Mouse (Mus musculus) lung, embryonic 16.5 days (tissue): ENCODE results near the gene Kdm7a. TPM values are rescaled to one million over a fixed set of nuclear protein-coding genes. Genes with fewer than 3 reads are reported as not detected.

Experiments used
- ATAC-seq: fragments of 200-750 bp; cut with Nextera tagmentation; 2 replicates; pipeline ENCODE4 v1.8.0; 2017; ENCODE audit warnings: low read depth, mild to moderate bottlenecking, moderate library complexity
- H3K27ac ChIP-seq: fragments of 300-500 bp; sonication (generic); 2 replicates; pipeline ENCODE4 v1.5.1; 2014; ENCODE audit warnings: mild to moderate bottlenecking, control low read depth, low read length
- H3K27me3 ChIP-seq: fragments of 300-500 bp; sonication (generic); 2 replicates; pipeline ENCODE4 v1.6.1; 2014; ENCODE audit warnings: low read depth, low read length, mixed read lengths; ENCODE audit not compliant: control insufficient read depth, insufficient read depth
- H3K36me3 ChIP-seq: fragments of 300-500 bp; sonication (generic); 2 replicates; pipeline ENCODE4 v1.6.1; 2014; ENCODE audit warnings: low read length; ENCODE audit not compliant: control insufficient read depth, insufficient read depth
- H3K4me1 ChIP-seq: fragments of 300-500 bp; sonication (generic); replicated peaks from 2 replicates; pipeline ENCODE4 v1.6.1; 2014; ENCODE audit warnings: low read length, mixed read lengths; ENCODE audit not compliant: control insufficient read depth, insufficient read depth
- H3K4me2 ChIP-seq: fragments of 300-500 bp; sonication (generic); 2 replicates; pipeline ENCODE4 v1.6.1; 2014; ENCODE audit warnings: low read depth, low read length, control low read depth
- H3K4me3 ChIP-seq: fragments of 300-500 bp; sonication (generic); 2 replicates; pipeline ENCODE4 v1.5.1; 2014; ENCODE audit warnings: mild to moderate bottlenecking, low read length, control low read depth
- H3K9ac ChIP-seq: fragments of 300-500 bp; sonication (generic); 2 replicates; pipeline ENCODE4 v1.6.1; 2014; ENCODE audit warnings: low read length, control low read depth
- H3K9me3 ChIP-seq: fragments of 300-500 bp; sonication (generic); 2 replicates; pipeline ENCODE4 v1.6.1; 2016; ENCODE audit warnings: low read length; ENCODE audit not compliant: control insufficient read depth
- WGBS: fragments of 180-500 bp; shearing (Covaris S2); extraction: QIAGEN DNeasy Blood & Tissue Kit; methylation state at CpG from one replicate; pipeline ENCODE4 v1.1.7; 2014; 5-methylcytosine and 5-hydroxymethylcytosine counted together
- polyA plus RNA-seq: library from polyadenylated mRNA; unstranded; fragments of >200 nt; fragmentation: Nextera tagmentation; extraction: Ambion mirVana; gene quantifications from 2 replicates; pipeline ENCODE4 v1.2.1, GENCODE M21; 2015

Gene Kdm7a
- 7.8 and 7.9 TPM in 2 replicates for polyA plus RNA-seq

DNA sequence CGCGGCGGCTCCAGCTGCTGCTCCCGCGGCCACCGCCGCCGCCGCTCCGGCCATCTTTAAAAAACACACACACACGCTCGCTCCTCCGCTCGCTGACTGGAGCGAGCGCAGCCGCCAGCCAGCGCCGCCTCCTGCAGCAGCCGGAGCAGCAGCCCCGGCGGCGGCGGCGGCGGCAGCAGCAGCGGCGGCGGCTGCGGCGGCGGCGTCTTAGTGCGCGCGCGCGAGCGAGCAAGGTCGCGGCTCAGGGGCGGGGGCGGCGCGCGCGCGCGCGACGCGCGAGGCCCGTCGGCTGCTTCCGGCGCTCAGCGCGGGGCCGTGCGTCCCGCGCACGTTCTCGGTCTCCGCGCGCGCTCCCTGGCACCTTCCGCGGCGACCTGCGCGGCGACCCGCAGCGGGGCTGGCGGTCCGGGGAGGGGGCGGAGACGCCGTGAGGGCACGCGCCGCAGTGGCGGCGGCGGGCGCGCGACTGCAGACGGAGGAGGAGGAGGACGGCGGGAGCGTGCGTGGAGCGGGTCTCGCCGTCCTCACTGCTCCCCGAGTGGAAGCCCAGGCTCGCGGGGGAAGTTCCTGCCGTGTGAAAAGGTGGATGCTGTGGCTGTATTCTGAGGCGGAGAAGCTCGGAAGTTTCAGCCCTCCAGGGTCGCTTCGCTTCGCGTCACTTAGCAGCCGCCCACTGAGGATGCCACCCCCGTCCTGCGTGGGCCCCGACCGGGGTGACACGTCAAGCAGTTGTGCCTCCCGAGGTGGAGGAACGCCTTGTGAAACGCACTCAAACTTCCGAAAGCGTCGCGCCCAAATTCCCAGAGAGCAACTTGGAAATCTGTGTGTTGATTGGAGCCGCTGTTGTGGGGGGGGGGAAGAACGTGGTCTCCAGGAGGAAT lies at the start of gene Kdm7a:
Gene Kdm7a, minus strand, starts transcription at position 209 of the 881 bp plus-strand sequence.
- ATAC-seq = peak; percentile 85

DNA sequence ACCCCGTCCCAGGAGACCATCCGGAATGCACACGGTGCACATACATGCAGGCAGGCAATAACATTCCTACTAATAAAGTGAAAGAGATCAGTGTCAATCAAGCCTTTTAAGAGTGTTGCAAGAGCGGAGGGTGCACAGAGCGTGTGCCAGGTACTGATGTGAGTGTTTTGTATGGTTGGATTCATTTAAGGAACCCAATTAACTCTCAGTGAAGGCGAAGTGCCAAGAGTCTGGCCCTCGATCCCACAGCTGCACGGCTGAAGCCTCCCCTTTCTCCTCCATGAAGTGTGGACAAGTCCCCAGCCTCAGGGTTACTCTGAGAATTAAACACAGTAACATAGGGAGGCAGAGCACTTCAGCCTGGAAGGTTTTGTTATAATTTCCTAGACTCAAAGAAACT lies 48.7 kb upstream of the Kdm7a start:
- Histone ChIP-seq H3K36me3 (no peaks in the 10 kb centered on the region), H3K9ac (no peak overlapping the region), H3K27me3 (no peaks in the 10 kb centered on the region; the same call in 1 of the 2 replicates), H3K4me3 (no peak overlapping the region), H3K4me1 (peaks cover 14% of the 10 kb centered on the region), H3K9me3 (no peaks in the 10 kb centered on the region), H3K27ac (no peak overlapping the region), H3K4me2 (no peak overlapping the region)
- 66% methylated on average over 8 of the region's 8 CpGs for WGBS
- ATAC-seq = no peak

More for the DNA sequence above, at the start of gene Kdm7a:
- H3K9ac ChIP-seq = peak within 1 kb of the TSS; percentile 98
- H3K9me3 ChIP-seq = no peaks in the 10 kb centered on the region
- no peaks in the 10 kb centered on the region for H3K36me3 ChIP-seq
- no peaks in the 10 kb centered on the region for H3K27me3 ChIP-seq
- H3K4me1 ChIP-seq = 0 out of 2 replicates have a peak, but pooled peaks cover 4% of the 10 kb centered on the region
- under 1% methylated on average over 67 of the region's 124 CpGs for WGBS
- peak within 1 kb of the TSS; percentile 99 for H3K27ac ChIP-seq
- H3K4me3 ChIP-seq = peak within 1 kb of the TSS; percentile 100
- peak within 1 kb of the TSS; percentile 90 for H3K4me2 ChIP-seq

DNA sequence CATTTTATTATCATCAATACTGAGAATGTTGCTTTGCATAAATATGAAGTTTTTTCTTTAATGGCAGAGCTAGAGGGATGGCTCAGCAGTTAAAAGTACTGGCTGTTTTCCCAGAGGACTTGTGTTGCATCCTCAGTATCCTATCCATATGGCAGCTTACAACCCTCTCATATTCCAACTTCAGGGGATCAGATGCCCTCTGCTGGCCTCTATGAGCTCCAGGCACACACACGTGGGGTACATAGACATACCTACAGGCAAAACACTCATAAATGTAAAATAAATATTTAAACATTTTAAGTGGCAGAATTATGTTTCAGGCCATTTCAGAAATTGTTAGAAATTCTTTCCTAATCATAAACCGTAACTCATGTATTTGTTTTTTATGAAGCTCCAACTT lies 43.5 kb upstream of the Kdm7a start:
- H3K9ac ChIP-seq = no peak overlapping the region
- WGBS = 59% methylated on average over 2 of the region's 2 CpGs
- no peak for ATAC-seq
- no peaks in the 10 kb centered on the region for H3K36me3 ChIP-seq
- no peak overlapping the region for H3K27ac ChIP-seq
- no peak overlapping the region for H3K4me3 ChIP-seq
- H3K9me3 ChIP-seq = 0 out of 2 replicates have a peak, but pooled peaks cover 2% of the 10 kb centered on the region
- H3K4me2 ChIP-seq = no peak overlapping the region
- H3K27me3 ChIP-seq = no peaks in the 10 kb centered on the region
- H3K4me1 ChIP-seq = no peaks in the 10 kb centered on the region

GRCm38 (mm10) chr6:39249176-39249770 lies 42.7 kb upstream of the Kdm7a start:
- Histone ChIP-seq H3K36me3 (no peaks in the 10 kb centered on the region), H3K4me1 (peaks cover under 1% of the 10 kb centered on the region; the same call in 1 of the 2 replicates), H3K9me3 (0 out of 2 replicates have a peak, but pooled peaks cover 2% of the 10 kb centered on the region), H3K4me3 (no peak overlapping the region), H3K27ac (no peak overlapping the region), H3K9ac (no peak overlapping the region), H3K27me3 (no peaks in the 10 kb centered on the region), H3K4me2 (no peak overlapping the region)
- 47% methylated on average over 16 of the region's 16 CpGs for WGBS
- peak; percentile 23; the same call in 1 of the 2 replicates for ATAC-seq

GRCm38 (mm10) chr6:39244066-39244465 lies 37.5 kb upstream of the Kdm7a start:
- ATAC-seq = no peak
- Histone ChIP-seq H3K9ac (no peak overlapping the region), H3K4me2 (no peak overlapping the region), H3K9me3 (no peaks in the 10 kb centered on the region), H3K27me3 (no peaks in the 10 kb centered on the region), H3K27ac (peak overlapping the region; percentile 89; the same call in 1 of the 2 replicates), H3K4me1 (peaks cover 25% of the 10 kb centered on the region), H3K4me3 (no peak overlapping the region), H3K36me3 (no peaks in the 10 kb centered on the region)
- WGBS = 58% methylated on average over 9 of the region's 9 CpGs

DNA sequence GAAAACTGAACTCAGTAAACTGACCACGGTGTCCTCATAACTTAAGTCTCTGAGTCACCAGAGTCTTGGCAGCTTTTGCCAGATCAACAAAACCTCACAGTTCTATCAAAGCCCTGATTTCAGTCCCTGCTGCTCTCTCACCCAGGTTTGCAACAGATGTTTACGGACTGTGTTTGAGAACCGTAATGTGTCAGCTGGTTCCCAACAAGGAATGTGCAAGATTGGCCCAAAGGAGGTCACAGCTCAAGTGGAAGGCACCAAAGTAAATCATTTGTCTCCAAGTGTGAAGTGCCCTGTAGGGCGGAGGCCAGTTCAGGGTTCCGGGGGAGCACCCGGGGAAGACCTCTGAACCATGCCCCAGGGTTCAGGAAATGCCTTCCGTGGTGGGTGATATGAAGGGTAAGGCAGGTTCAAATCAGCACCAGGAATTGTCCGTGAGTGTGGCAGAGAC lies 36.9 kb upstream of the Kdm7a start:
- Histone ChIP-seq H3K9me3 (no peaks in the 10 kb centered on the region), H3K27ac (peak overlapping the region; percentile 89), H3K9ac (no peak overlapping the region), H3K4me2 (0 out of 2 replicates have a peak overlapping the region, but pooled peaks have one; percentile 19), H3K36me3 (no peaks in the 10 kb centered on the region), H3K4me3 (no peak overlapping the region), H3K27me3 (no peaks in the 10 kb centered on the region), H3K4me1 (peaks cover 25% of the 10 kb centered on the region)
- ATAC-seq = no peak; the same call in 1 of the 2 replicates
- WGBS = 29% methylated on average over 8 of the region's 8 CpGs

DNA sequence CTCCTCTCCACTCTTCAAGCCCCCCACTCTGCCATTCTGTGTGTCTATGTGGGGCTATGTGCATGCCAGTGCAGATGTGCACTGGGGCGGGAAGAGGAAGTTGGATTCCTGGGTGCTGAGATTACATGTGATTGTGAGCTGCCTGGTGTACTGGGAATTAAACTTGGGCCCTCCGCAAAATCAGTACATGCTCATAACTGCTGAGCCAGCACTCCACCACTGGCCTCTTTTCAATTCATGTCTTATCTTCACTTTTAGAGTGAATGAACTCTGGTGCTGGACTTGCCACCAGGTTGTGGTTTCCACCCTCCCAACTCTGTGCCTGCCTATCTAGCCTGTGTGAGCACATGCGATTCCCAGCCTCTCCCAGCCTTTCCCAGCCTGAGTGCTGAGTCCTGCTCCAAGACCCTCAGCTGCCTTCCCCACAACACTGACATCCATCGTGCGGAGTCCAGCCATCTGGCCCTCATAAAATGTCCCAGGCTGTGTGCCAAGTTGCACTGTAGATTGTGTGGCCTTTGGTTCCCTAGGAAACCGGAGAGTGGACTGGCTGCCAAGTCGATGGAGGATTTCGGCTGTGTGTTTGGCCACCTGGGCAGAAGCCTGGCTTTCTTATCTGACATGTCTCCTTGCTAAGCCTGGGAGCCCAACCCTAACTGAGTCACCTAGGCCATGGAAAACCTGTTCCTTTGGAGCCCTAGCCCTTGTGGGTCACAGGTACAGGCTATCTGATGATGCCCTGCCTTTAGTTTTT lies 36.3 kb upstream of the Kdm7a start:
- no peaks in the 10 kb centered on the region for H3K27me3 ChIP-seq
- H3K4me1 ChIP-seq = peaks cover 25% of the 10 kb centered on the region
- ATAC-seq = peak; percentile 97
- no peaks in the 10 kb centered on the region for H3K9me3 ChIP-seq
- H3K4me3 ChIP-seq = no peak overlapping the region
- 22% methylated on average over 8 of the region's 8 CpGs for WGBS
- H3K27ac ChIP-seq = peak overlapping the region; percentile 89
- H3K36me3 ChIP-seq = no peaks in the 10 kb centered on the region
- H3K9ac ChIP-seq = 0 out of 2 replicates have a peak overlapping the region, but pooled peaks have one; percentile 11
- peak overlapping the region; percentile 19; the same call in 1 of the 2 replicates for H3K4me2 ChIP-seq

- Histone ChIP-seq H3K9me3 (no peaks in the 10 kb centered on the region), H3K27me3 (no peaks in the 10 kb centered on the region), H3K9ac (no peak overlapping the region), H3K4me2 (no peak overlapping the region), H3K4me3 (no peak overlapping the region), H3K4me1 (peaks cover 25% of the 10 kb centered on the region), H3K36me3 (no peaks in the 10 kb centered on the region), H3K27ac (no peak overlapping the region)
- ATAC-seq = no peak
- 58% methylated on average over 4 of the region's 4 CpGs for WGBS
Measured at GRCm38 (mm10) chr6:39241421-39241891, 34.9 kb upstream of the Kdm7a start.
